Mouse (Mus musculus) ovary, postnatal 14 days (tissue): ENCODE measurements around the gene Cdc42bpa.

Experiments used
- DNase-seq: peaks from one replicate; pipeline ENCODE4 v3.0.0; 2022; ENCODE audit warnings: low spot score

Gene Cdc42bpa

GRCm38 (mm10) chr1:179959721-179960542 lies at the start of gene Cdc42bpa:
Cdc42bpa (plus strand) TSS chr1:179960472.
- peak; percentile 75 for DNase-seq

DNA sequence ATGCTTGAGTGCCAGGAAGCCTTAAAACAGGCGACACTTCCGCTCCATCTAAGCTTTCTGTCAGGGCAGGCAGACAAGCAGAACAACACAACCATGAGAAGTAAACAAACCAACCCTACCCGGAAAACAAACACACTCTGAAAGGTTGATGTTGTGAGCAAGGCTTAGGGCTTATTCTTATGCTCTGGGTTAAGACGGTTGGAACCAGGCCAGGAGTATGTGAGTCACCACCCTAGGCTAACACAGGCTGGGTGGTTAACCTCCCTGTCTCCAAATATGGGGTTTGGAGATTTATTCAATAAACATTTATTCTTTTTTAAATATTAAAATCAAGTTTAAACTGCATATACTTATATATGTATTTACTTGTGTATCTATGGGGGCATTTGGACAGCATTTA lies 46.8 kb upstream of the Cdc42bpa start:
- no peak for DNase-seq

GRCm38 (mm10) chr1:179917036-179917435 lies 43.2 kb upstream of the Cdc42bpa start:
- DNase-seq, result no peak

GRCm38 (mm10) chr1:179917481-179917880 lies 42.8 kb upstream of the Cdc42bpa start:
- DNase-seq, result no peak

DNA sequence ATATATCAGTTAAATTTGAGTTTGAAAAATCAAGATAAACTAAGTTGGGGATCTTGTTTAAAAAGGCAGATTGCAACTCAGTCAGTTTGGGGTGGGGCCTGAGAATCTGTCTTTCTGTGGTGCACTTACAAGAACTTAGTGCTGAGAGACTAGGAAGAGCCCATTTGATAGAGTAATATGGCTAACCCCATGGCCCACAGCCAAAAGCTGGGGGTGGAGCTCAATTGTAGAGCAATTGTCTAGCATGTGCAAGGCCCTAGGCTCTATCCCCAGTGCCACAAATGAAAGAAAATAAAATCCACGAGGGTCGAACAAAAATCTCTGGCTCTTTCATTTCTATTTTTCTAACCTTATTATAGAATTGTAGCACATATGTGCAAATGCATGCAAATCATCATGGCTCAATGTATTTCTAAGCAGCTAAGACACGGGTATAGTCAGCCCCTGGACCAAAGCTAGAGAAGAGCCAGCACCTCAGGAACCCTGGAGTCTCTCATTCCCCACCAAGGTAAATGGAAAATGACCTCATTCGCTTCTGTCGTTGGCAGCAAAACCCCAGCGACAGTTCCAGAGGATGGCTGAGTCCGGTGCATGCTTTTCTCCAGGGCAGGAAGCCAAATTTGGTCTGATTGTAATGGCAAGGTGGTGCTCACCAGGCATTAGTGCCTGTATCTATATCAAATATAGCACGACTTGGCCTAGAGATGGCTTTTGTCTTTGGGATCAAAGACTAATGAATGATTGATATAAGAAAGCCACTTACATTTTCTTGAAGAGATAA lies 40.4 kb upstream of the Cdc42bpa start:
- no peak for DNase-seq

- no peak for DNase-seq
Measured at GRCm38 (mm10) chr1:179923661-179924405, 36.4 kb upstream of the Cdc42bpa start.

DNA sequence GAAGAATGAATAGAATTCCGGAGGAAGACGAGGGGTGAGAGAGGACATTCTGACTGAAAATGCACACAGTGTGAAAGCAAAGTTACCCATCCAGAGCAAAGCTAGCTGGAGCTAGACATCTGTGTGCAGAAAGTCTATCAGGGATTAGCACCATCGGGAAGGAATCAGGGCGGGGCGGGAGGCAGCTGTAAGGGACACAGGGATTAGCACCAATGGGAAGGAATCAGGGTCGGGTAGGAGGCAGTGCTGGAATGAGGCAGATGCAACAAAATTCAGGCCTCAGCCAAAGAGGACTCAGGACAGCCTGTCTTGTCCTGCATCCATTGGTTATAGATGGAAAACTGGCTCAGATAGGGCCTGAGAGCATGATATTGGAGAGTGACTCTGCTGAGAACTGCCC lies 34.0 kb upstream of the Cdc42bpa start:
- no peak for DNase-seq

DNA sequence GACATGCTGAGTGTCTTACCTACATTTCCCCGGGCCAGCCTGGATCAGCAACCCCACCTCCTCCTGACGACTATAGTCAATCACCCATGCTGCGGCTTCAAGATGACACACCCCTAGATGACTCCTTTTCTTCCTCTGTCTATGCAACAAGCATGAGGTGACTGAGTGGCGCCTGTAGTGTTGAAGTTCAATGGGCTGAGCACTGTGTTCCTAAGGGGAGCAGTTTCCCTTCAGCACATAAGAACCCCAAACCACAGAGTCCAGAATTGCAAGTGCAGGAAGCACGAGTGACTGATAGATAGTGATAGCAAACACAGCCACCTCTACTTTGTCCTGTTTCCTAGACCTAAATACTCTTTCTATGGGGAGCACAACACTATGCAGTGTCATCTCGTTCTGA lies 33.2 kb upstream of the Cdc42bpa start:
- no peak for DNase-seq

DNA sequence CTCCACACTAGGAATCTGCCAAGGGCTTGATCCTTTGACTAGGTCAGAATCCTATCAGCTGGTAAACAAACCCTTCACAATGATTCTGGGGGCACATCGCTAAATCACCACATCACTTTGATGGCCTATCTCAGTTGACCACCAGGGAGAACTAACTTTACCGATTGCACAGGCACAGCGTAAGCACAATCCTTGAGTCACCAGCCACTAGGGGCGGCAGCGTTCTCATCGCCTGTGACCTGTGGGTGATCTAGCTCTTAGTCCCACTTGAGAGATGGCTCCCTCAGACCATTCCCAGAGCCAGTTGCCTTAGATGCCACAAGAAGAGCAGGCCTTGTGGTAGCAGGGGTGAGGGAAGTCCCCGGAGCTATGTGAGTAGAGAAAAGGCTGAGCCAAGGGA lies 31.4 kb upstream of the Cdc42bpa start:
- DNase-seq, result no peak

DNA sequence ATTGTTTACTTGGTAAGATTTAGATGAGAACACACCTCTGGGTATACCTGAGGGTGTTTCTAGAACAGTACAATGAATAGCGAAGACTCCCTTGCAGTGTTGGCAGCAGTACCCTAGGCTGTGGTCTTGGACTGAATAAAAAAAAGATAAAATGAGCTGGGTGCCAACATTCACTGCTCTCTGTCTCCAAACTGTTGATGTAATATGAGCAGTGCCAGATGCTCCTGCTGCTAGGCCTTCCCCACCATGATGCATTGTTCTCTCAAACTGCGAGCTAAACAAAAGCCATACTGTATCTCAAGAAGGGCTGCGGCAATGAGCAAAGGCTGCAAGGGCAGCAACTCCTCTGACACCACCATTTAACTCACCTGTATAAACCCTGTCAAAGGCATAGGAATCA lies 29.0 kb upstream of the Cdc42bpa start:
- no peak for DNase-seq

DNA sequence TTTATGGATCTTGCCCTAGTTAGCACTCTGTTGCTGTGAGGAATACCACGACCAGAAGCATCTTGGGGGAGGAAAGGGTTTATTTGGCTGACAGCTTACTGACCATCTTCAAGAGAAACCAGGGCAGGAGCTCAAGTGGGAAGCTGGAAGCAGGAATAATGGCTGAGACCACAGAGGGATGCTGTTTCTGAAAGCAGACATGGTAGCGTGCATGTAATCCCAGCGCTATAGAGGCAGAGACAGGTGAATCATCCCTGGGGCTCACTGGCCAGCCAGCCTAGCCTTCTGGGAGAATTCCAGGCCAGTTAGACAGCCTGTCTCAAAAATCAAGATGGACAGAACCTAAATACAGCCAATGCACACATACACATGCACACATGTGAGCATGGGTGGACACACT lies 26.2 kb upstream of the Cdc42bpa start:
- no peak for DNase-seq

DNA sequence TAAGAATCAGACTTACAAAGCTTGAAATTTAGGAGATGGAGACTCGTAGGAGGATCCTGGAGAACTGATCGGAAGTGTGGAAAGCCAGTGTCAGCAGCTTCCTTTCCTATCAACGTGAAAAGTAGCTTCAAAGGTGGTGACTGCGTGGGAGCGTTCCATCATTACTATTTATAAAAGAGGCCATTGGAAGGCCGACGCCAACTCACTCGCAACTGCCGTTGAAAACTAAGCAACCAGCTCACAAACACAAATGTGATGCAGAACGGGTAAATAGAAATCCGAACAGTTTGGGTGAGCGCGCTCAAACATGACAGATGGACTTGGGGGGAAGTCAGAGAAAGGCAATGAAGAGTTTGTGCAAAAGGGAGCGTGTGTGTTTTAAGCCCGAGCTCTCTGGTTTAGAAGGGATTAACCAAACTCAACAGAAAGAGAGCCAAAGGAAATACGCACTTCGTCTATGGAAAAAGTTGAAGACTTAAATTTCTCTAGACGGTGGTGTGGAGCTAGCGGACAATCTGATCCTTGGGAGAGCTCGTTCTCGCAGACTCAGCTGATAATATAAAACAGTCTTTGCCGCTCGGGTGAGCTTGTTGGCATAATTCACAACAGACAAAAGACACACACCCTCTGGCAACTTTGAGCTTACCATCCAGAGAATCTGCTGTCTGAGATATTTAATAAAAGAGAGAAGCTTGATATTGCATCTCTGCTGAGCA lies 20.0 kb upstream of the Cdc42bpa start:
- no peak for DNase-seq

DNA sequence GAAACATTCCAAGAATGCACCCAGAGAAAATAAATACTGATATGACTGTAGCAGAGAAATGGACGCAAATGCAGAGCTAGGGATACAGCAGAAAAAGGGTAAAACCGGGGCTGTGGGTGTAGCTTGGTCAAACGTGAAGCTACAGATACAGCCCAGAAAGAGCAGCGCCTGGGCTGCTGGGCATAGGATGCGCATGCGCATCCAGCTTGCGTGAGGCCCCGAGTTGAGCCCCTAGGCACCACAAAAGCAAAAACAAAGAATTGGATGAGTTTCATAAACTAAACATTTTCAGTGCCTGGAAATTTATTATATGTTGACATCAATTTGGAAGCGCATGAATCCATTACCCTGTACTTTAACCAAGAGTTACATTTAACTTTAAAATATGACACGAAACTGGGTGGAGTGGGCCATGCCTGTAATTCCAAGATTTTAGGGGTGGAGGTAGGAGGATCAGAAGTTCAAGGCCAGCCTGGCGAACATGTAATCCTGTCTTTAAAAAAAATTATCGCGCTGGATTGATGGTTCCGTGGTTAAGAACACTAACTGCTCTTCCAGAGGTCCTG lies 19.4 kb upstream of the Cdc42bpa start:
- DNase-seq, result no peak

GRCm38 (mm10) chr1:179945017-179945416 lies 15.3 kb upstream of the Cdc42bpa start:
- no peak for DNase-seq

DNA sequence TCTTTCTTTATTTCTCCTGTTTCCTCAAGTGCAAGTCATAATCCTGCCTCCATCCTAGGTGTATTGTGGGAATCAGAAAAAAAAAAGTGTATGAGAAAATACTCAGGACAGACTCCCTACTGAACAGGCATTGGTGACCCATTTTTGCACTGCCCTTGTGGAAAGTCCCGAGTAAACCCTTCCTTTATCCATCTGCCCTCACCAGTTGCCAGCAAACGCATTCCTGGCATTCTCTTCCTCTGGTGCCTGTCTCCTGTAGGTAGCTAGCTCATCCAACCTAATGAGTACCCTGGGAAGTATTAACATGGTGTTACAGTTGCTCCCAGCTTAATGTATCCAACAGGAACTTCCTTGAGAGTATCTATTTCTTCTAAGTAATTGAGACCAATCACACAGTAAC lies 13.7 kb upstream of the Cdc42bpa start:
- DNase-seq, result no peak

DNA sequence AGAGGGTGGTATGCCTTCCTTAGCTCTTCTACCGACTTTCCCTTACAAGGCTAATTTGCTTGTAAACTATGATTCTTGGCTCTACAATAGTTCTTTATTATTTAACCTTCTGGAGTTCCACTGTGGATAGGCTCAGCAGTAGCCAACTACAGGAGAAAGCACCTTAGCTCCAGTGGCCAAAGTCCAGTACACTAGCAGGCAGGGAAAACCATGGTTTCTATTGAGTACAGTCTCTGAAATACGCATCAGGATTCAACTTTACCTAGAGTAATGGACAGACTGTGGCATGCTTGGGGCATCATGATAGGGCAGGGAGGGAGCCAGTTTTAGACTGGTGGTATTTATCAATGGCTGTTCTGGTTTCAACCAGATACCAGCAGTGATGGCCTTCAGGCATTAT lies 12.6 kb upstream of the Cdc42bpa start:
- DNase-seq, result no peak

GRCm38 (mm10) chr1:179951597-179951996 lies 8.7 kb upstream of the Cdc42bpa start:
- DNase-seq, result no peak

GRCm38 (mm10) chr1:179953251-179953650 lies 7.0 kb upstream of the Cdc42bpa start:
- DNase-seq, result no peak

DNA sequence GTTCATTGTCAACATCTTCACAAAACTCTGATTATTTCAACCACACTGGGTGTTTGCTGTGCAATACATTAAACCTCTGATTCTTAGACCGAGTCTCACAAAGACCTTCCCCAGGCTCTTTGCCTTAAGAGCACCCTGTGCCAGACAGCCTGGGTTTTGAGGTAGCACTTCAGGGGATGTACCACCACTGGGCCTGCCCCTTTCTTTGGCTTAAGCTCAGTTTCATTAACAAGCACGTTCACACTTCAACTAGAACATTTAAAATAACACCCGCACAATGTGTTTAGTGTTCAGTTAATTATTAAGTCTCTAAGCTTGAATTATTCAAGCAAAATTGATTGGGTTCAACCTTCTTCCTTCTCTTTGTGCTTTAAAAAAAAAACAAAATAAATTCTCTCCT lies 2.8 kb upstream of the Cdc42bpa start:
- DNase-seq, result no peak

DNA sequence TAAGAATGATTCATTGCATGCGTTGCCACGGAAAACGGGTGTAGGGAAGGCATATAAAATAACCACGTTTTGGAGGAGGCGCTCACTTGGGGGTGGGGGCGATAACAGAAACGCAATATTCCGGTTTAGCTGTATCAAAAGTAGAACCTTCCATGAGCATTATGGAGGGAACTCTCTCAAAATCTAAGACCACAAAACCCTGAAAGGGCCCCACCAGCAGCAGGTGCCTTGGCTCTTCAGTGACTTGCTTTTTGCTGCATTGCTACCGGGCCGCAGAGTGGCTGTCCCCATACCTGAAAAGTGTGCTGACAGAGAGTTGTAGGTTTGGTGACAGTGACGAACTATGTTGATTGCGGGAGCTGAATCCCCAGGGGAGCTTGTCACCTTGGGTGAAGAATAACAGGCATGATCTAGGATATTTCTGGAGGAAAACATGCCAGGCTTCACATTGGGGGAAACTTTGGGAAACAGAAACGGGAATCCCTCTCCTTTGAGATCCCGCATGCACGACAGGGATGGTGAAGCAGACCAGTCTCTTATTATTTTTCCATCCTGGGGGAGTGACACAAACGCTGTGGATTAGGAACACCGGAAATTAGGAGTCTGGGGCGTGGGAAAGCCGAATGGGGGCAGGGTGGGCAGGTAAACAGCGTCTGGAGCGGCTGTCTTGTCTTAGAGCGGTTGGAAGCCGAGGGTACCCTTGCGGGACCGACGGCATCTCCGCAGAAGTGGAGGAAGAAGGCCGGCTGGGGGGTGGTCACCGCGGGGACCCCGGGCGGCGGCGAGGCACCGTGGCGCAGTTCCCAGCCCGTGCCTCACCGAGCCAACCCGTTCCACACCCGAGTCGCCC lies 1.2 kb upstream of the Cdc42bpa start:
- DNase-seq, result peak; percentile 33

DNA sequence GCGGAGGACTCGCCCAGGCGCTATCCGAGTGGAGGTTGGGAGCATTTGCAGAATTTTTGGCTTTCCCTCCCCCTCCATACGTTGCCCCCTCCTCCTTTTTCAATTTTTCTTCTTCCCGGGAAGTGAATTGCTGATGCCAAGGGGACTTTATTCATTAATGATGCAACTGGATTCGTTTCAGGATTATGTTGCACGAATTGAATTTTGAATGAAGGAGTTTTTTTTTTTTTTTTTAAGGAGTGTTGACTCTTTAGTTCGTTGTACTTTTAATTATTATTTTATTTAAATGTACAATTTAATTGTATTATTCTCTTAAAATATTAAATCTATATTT lies 238 bp downstream of the Cdc42bpa start:
- no peak for DNase-seq
